Mouse (Mus musculus) midbrain, embryonic 16.5 days (tissue): ENCODE measurements around the gene Fsd1l. TPM values are rescaled to one million over a fixed set of nuclear protein-coding genes. Genes with fewer than 3 reads are reported as not detected.

Source experiments
- ATAC-seq: fragments of 200-750 bp; cut with Nextera tagmentation; 2 replicates; pipeline ENCODE4 v1.8.0; 2017; ENCODE audit warnings: moderate TSS enrichment
- H3K27ac ChIP-seq: fragments of 300-500 bp; sonication (generic); 2 replicates; pipeline ENCODE4 v1.5.1; 2014; ENCODE audit warnings: mild to moderate bottlenecking, low read length, mixed read lengths
- H3K27me3 ChIP-seq: fragments of 300-500 bp; sonication (generic); 2 replicates; pipeline ENCODE4 v1.6.1; 2014; ENCODE audit warnings: low read depth, low read length, mixed read lengths; ENCODE audit not compliant: control insufficient read depth, insufficient read depth
- H3K36me3 ChIP-seq: fragments of 300-500 bp; sonication (generic); 2 replicates; pipeline ENCODE4 v1.6.1; 2014; ENCODE audit warnings: mild to moderate bottlenecking, low read length, moderate library complexity, mixed read lengths; ENCODE audit not compliant: control insufficient read depth, insufficient read depth
- H3K4me1 ChIP-seq: fragments of 300-500 bp; sonication (generic); 2 replicates; pipeline ENCODE4 v1.6.1; 2014; ENCODE audit warnings: mild to moderate bottlenecking, low read length, mixed read lengths; ENCODE audit not compliant: control insufficient read depth, insufficient read depth
- H3K4me2 ChIP-seq: fragments of 300-500 bp; sonication (generic); 2 replicates; pipeline ENCODE4 v1.6.1; 2014; ENCODE audit warnings: mild to moderate bottlenecking, low read length, mixed read lengths
- H3K4me3 ChIP-seq: fragments of 300-500 bp; sonication (generic); 2 replicates; pipeline ENCODE4 v1.5.1; 2014; ENCODE audit warnings: low read depth, mild to moderate bottlenecking, low read length, moderate library complexity, mixed read lengths
- H3K9ac ChIP-seq: fragments of 300-500 bp; sonication (generic); 2 replicates; pipeline ENCODE4 v1.6.1; 2014; ENCODE audit warnings: low read depth, low read length, mixed read lengths
- H3K9me3 ChIP-seq: fragments of 300-500 bp; sonication (generic); replicated peaks from 2 replicates; pipeline ENCODE4 v1.6.1; 2014; ENCODE audit warnings: mild to moderate bottlenecking, low read length, mixed read lengths; ENCODE audit not compliant: control insufficient read depth, poor library complexity, severe bottlenecking
- WGBS: fragments of 180-500 bp; shearing (Covaris S2); extraction: QIAGEN DNeasy Blood & Tissue Kit; methylation state at CpG from one replicate; pipeline ENCODE4 v1.1.7; 2014; 5-methylcytosine and 5-hydroxymethylcytosine counted together
- polyA plus RNA-seq: library from polyadenylated mRNA; unstranded; fragments of >200 nt; fragmentation: Nextera tagmentation; extraction: Ambion mirVana; gene quantifications from 2 replicates; pipeline ENCODE4 v1.2.1, GENCODE M21; 2015

Gene Fsd1l
- polyA plus RNA-seq, 1 experiment from 2014 or later = 35.9 TPM

- Histone ChIP-seq H3K4me2 (no peak overlapping the region), H3K4me3 (no peak overlapping the region), H3K9ac (no peak overlapping the region), H3K4me1 (0 out of 2 replicates have a peak, but pooled peaks cover 3% of the 10 kb centered on the region), H3K27ac (no peak overlapping the region), H3K36me3 (no peaks in the 10 kb centered on the region), H3K9me3 (no peaks in the 10 kb centered on the region), H3K27me3 (no peaks in the 10 kb centered on the region)
- 30% methylated on average over 4 of the region's 4 CpGs for WGBS
- ATAC-seq = peak; percentile 77
These were observed 37.1 kb upstream of the Fsd1l start for GRCm38 (mm10) chr4:53594204-53594603.

GRCm38 (mm10) chr4:53595246-53596062, 35.8 kb upstream of the Fsd1l start:
- Histone ChIP-seq H3K27me3 (no peaks in the 10 kb centered on the region), H3K9ac (no peak overlapping the region), H3K36me3 (no peaks in the 10 kb centered on the region), H3K27ac (no peak overlapping the region), H3K4me1 (0 out of 2 replicates have a peak, but pooled peaks cover 3% of the 10 kb centered on the region), H3K4me3 (no peak overlapping the region), H3K9me3 (no peaks in the 10 kb centered on the region), H3K4me2 (no peak overlapping the region)
- WGBS = 61% methylated on average over 12 of the region's 12 CpGs
- ATAC-seq = no peak; the same call in 1 of the 2 replicates

DNA sequence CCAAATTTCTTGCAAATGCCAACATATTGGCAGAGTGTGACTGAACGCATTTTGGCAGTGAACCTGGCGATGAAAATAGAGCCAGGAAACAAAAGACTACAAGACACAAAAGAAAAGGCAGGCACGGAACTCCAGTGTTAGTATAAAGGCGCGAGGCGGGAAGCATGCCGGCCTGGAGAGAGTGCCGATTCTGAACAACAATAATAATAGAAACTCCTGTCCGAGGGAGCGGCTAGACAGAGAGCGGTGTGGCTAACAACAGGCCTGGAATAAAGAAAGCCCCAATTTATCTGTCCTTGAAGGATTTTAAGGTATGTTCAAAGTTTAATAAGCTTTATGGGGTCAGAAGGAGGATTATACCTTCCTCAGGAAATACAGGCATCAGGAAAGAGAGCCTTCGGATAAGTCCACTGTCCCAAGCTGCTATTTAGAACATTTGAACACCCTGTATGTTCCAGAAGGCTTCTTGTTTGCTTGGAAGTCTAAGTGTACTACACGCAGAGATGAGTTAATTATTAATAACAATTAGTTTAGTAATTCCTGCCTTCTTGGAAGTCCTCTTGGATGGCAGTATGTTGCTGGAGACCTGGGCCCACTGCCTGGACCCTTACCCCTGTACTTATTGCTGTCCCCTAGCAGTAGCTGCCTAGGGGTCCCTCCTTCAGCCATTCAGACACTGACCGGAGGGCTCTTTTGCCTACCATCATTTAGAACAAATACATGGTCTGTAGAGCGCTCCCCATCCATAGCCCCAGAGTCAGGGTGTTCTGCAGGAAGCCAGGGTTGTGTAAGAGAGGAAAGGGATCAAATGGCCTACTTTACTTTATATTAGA, 35.0 kb upstream of the Fsd1l start:
- no peaks in the 10 kb centered on the region for H3K9me3 ChIP-seq
- H3K4me1 ChIP-seq = 0 out of 2 replicates have a peak, but pooled peaks cover 3% of the 10 kb centered on the region
- WGBS = 41% methylated on average over 15 of the region's 15 CpGs
- H3K27me3 ChIP-seq = no peaks in the 10 kb centered on the region
- H3K4me2 ChIP-seq = no peak overlapping the region
- no peak overlapping the region for H3K9ac ChIP-seq
- no peaks in the 10 kb centered on the region for H3K36me3 ChIP-seq
- no peak overlapping the region for H3K4me3 ChIP-seq
- no peak for ATAC-seq
- H3K27ac ChIP-seq = no peak overlapping the region

GRCm38 (mm10) chr4:53600462-53600861, 30.8 kb upstream of the Fsd1l start:
- no peak overlapping the region for H3K4me3 ChIP-seq
- no peak overlapping the region for H3K27ac ChIP-seq
- WGBS = 43% methylated on average over 6 of the region's 6 CpGs
- H3K36me3 ChIP-seq = no peaks in the 10 kb centered on the region
- no peak overlapping the region for H3K9ac ChIP-seq
- H3K27me3 ChIP-seq = no peaks in the 10 kb centered on the region
- no peak for ATAC-seq
- no peaks in the 10 kb centered on the region for H3K4me1 ChIP-seq
- no peak overlapping the region for H3K4me2 ChIP-seq
- no peaks in the 10 kb centered on the region for H3K9me3 ChIP-seq

DNA sequence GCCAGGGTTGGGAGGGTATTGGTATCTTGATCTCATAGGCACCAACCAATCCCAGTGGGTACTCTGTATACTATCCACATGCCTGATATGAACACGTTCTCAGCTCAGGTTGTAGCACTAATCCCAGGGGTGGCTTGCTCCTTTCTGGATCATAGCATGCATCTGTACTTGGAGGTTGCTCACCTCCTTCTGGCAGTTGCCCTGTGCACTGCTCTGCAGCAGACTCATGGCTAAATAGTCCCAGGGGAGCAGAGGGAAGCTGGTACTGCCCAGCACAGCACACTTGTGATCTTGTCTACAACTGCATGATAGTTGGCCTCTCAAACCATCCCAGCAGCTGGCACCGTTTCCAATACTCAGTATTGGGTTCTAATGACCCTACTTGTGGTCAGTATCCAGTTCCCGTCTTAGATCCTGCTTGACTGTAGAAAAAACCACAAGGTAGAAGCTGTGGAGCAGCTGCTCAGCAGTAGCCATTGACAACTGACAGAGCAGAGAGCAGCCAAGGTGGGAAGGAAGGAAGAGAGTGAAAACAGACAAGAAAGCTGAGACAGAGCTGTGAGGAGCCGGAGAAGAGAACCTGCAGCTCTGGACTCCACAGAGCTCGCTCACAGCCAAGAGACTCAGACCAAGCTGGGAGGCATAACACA, 16.6 kb upstream of the Fsd1l start:
- Histone ChIP-seq H3K9me3 (no peaks in the 10 kb centered on the region), H3K27ac (no peak overlapping the region), H3K4me1 (no peaks in the 10 kb centered on the region), H3K9ac (no peak overlapping the region), H3K27me3 (no peaks in the 10 kb centered on the region), H3K4me2 (no peak overlapping the region), H3K36me3 (no peaks in the 10 kb centered on the region), H3K4me3 (no peak overlapping the region)
- 87% methylated on average over 5 of the region's 5 CpGs for whole genome bisulfite sequencing
- ATAC-seq = no peak

DNA sequence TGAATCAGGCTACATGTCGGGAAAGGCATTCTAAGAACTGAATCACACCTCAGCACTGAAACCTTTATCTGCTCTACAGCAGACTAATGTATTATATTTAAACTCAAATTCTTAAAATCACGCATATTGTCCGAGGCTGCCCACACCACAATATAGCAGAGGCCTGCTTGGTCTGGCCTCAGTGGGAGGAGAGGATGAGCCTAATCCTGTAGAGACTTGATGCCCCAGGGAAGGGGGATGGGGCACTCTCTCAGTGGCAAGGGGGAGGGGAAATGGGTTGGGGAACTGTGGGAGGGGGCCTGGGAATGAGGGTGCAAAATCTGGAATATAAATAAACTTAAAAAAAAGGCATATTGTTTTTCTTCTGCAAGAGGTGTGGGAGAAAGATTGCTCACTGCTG, 13.3 kb upstream of the Fsd1l start:
- Histone ChIP-seq H3K4me2 (no peak overlapping the region), H3K9ac (no peak overlapping the region), H3K27me3 (no peaks in the 10 kb centered on the region), H3K4me3 (no peak overlapping the region), H3K27ac (no peak overlapping the region), H3K9me3 (no peaks in the 10 kb centered on the region), H3K4me1 (no peaks in the 10 kb centered on the region), H3K36me3 (no peaks in the 10 kb centered on the region)
- WGBS = 29% methylated on average over 3 of the region's 3 CpGs
- ATAC-seq = no peak

DNA sequence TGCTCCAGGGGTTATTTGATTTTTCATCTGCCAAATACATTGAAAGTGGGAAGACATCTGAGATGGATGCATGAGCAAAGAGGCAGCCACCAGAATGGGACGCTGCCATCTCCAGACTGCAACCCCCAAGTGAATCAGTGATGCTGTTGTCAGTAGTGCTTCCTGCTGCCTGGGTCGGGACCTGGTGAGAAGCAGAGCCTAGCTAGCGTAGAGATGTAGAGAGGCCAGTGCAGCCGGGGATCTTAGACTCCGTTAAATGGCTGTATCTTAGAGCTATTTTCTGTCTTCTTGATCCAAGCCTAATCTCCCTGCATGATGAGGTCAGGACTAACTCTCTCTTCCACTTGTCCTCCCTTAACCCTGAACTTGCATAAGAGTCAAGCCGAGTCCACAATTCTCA, 11.2 kb upstream of the Fsd1l start:
- no peaks in the 10 kb centered on the region for H3K36me3 ChIP-seq
- ATAC-seq = no peak
- no peak overlapping the region for H3K4me2 ChIP-seq
- H3K4me3 ChIP-seq = no peak overlapping the region
- no peak overlapping the region for H3K9ac ChIP-seq
- no peaks in the 10 kb centered on the region for H3K9me3 ChIP-seq
- H3K27ac ChIP-seq = no peak overlapping the region
- peaks cover 4% of the 10 kb centered on the region; the same call in 1 of the 2 replicates for H3K4me1 ChIP-seq
- WGBS = 78% methylated on average over 6 of the region's 6 CpGs
- H3K27me3 ChIP-seq = no peaks in the 10 kb centered on the region

DNA sequence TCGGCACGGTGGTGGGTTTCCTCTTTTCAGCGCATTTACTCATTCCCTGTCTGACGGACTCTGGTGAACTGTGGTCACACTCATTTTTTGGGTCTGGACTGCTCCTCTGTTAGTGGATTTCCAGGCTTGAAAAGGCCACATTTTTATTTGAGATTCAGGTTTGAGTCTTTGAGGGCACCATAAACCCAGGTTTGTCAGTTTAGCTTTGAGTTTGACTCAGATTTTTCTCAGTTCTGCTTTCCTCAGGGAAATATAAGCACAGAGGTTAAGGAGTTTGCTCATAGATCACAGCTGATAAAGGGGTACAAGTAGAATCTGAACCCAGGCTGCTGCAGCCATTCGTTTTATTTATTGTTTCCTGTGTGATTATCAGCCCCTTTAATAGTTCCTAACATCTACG, 10.2 kb upstream of the Fsd1l start:
- ATAC-seq = no peak
- peaks cover 4% of the 10 kb centered on the region; the same call in 1 of the 2 replicates for H3K4me1 ChIP-seq
- no peaks in the 10 kb centered on the region for H3K36me3 ChIP-seq
- no peak overlapping the region for H3K4me3 ChIP-seq
- H3K9me3 ChIP-seq = no peaks in the 10 kb centered on the region
- H3K4me2 ChIP-seq = no peak overlapping the region
- H3K27ac ChIP-seq = no peak overlapping the region
- H3K27me3 ChIP-seq = no peaks in the 10 kb centered on the region
- 86% methylated on average over 6 of the region's 6 CpGs for WGBS
- no peak overlapping the region for H3K9ac ChIP-seq
